Comparison of ENCODE assay signal across 21 mouse cellular contexts in genomic region chr2:124293601-124294000, GRCm38 (mm10).
"Had no signal": no experiment of that assay in that cellular context is flagged by ENCODE, and none has a peak within 500 bp of the region (broad histone marks: within the 10 kb centered on the region; RNA-seq: fewer than 3 reads in every experiment).

No protein-coding gene starts in this region.

- H3K4me3 ChIP-seq: layer of hippocampus, adult 2 months; limb, embryonic 12.5 days; liver, embryonic 12.5 days; liver, embryonic 15.5 days; midbrain, embryonic 12.5 days; midbrain, embryonic 15.5 days; neural tube, embryonic 12.5 days; neural tube, embryonic 15.5 days had no signal

- H3K27ac ChIP-seq: kidney, postnatal 0 days; layer of hippocampus, adult 2 months; limb, embryonic 12.5 days; liver, embryonic 12.5 days; liver, embryonic 15.5 days; macrophage; midbrain, embryonic 12.5 days; midbrain, embryonic 15.5 days; neural tube, embryonic 12.5 days; neural tube, embryonic 15.5 days; stomach, postnatal 0 days had no signal

- DNase-seq: kidney, postnatal 25 days; layer of hippocampus, adult 9-11 months; liver; lung, adult 2 months; right cerebral cortex, adult 18-20 months; right cerebral cortex, postnatal 14 days; right cerebral cortex, postnatal 4 days; thymus, adult 2 months; thymus, postnatal 14 days; thymus, postnatal 4 days had no signal
